Mouse (Mus musculus) heart, adult 2 months (tissue): ENCODE data around the gene Rae1. TPM values are rescaled to one million over a fixed set of nuclear protein-coding genes. Genes with fewer than 3 reads are reported as not detected.

Experiments
- DNase-seq, 2 experiments: peaks; one replicate each; pipeline ENCODE4 v3.0.0; 2021
- H3K27ac ChIP-seq: fragments of 200-600 bp; 2 replicates; pipeline ENCODE4 v1.8.1; 2022
- H3K27me3 ChIP-seq: fragments of 200-500 bp; 2 replicates; pipeline ENCODE4 v1.6.1; 2012; ENCODE audit warnings: mild to moderate bottlenecking, low read length, inconsistent platforms, mixed read lengths; ENCODE audit not compliant: control insufficient read depth, insufficient read depth
- H3K36me3 ChIP-seq: fragments of 200-500 bp; 2 replicates; pipeline ENCODE4 v1.6.1; 2012; ENCODE audit warnings: low read length, inconsistent platforms; ENCODE audit not compliant: control insufficient read depth, insufficient read depth
- H3K4me1 ChIP-seq: fragments of 200-500 bp; 2 replicates; pipeline ENCODE4 v1.6.1; 2011; ENCODE audit warnings: low read length; ENCODE audit not compliant: control insufficient read depth, insufficient read depth
- H3K4me3 ChIP-seq: fragments of 200-600 bp; 2 replicates; pipeline ENCODE4 v1.8.1; 2022
- H3K79me2 ChIP-seq: fragments of 200-500 bp; replicated peaks from 2 replicates; pipeline ENCODE4 v1.6.1; 2012; ENCODE audit warnings: mild to moderate bottlenecking, inconsistent platforms, low read length, moderate library complexity, mixed read lengths; ENCODE audit not compliant: control insufficient read depth, insufficient read depth
- H3K9ac ChIP-seq: fragments of 200-500 bp; 2 replicates; pipeline ENCODE4 v1.6.1; 2012; ENCODE audit warnings: low read depth, mild to moderate bottlenecking, control low read depth, inconsistent platforms, low read length, mixed read lengths
- CTCF ChIP-seq: fragments of 200-600 bp; IDR thresholded peaks from 2 replicates; pipeline ENCODE4 v1.8.1; 2022; ENCODE audit warnings: antibody characterized with exemption, mild to moderate bottlenecking, moderate library complexity
- EP300 ChIP-seq: fragments of 200-500 bp; IDR thresholded peaks from 2 replicates; pipeline ENCODE4 v1.6.1; 2011; ENCODE audit warnings: low read depth, low read length, control low read depth; ENCODE audit not compliant: insufficient read depth
- POLR2A ChIP-seq: fragments of 200-500 bp; IDR thresholded peaks from 2 replicates; pipeline ENCODE4 v1.6.1; 2011; ENCODE audit warnings: mild to moderate bottlenecking, low read depth, low read length, control low read depth; ENCODE audit not compliant: insufficient read depth
- WGBS: fragments of 180-500 bp; shearing (Covaris S2); methylation state at CpG from one replicate; pipeline ENCODE4 v1.1.7; 2018; 5-methylcytosine and 5-hydroxymethylcytosine counted together
- intact Hi-C: fragments of 180-260 bp; cut with DNase I; formaldehyde crosslinking; loops from one replicate; pipeline ENCODE4 v1.15.1; 2025
- polyA plus RNA-seq: library from polyadenylated mRNA; depleted of rRNA; stranded (reverse); fragments of >200 nt; gene quantifications from 2 replicates; pipeline ENCODE4 v1.2.3, GENCODE M21; 2012
- total RNA-seq, 2 experiments: library from RNA; stranded (reverse); gene quantifications; 2 replicates each; pipeline ENCODE4 v1.2.3; 2021

Rae1 gene
- total and polyA plus RNA-seq, 3 experiments = 22.8 to 27.8 (median 23.0) TPM

DNA sequence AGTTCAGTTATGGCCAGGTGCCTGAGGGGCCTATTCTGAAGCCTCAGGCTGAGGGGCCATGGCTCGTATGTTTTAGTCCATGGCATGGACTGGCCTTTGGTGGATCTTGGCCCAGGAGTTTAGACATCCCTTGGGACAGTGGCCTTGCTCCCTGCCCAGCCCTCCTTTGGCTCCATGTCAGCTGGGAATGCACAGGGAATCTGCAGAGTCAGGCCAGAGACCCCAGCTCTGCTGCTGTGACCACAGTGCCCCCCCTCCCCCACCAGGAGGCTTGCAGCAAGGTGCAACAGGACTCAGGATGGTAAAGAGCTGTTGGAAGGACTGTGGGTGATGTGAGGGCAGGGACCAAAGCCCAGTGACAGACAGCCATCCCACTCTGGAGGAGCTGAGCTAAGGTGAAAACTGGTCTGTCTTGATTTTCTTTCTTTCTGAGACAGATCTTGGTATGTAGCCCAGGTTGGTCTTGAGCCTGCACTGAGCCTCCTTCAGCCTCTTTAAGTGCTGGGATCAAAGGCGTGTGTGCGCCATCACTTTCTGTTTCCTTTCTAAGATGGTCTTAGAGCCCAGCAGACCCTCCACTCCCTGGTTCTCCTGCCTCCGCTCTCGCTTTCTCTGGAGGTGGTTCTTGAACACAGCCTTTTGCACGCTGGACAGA is 27.4 kb downstream of the Rae1 start:
- Histone ChIP-seq H3K4me1 (peaks cover 15% of the 10 kb centered on the region; the same call in 1 of the 2 replicates), H3K27ac (peak overlapping the region; percentile 15; the same call in 1 of the 2 replicates), H3K4me3 (no peak overlapping the region), H3K79me2 (no peaks in the 10 kb centered on the region; the same call in 1 of the 2 replicates), H3K27me3 (no peaks in the 10 kb centered on the region), H3K9ac (peak overlapping the region; percentile 11; the same call in 1 of the 2 replicates), H3K36me3 (peaks cover 2% of the 10 kb centered on the region; the same call in 1 of the 2 replicates)
- 67% methylated on average over 6 of the region's 6 CpGs for WGBS
- intact Hi-C loops = no loop called here
- DNase-seq = peak in 1 of 2 experiments; percentile 27
- no peak for TF ChIP-seq POLR2A
- TF ChIP-seq CTCF = no peak
- no peak for TF ChIP-seq EP300

- Histone ChIP-seq H3K4me1 (peaks cover 15% of the 10 kb centered on the region; the same call in 1 of the 2 replicates), H3K79me2 (no peaks in the 10 kb centered on the region; the same call in 1 of the 2 replicates), H3K9ac (no peak overlapping the region; the same call in 1 of the 2 replicates), H3K27ac (peak overlapping the region; percentile 33), H3K27me3 (no peaks in the 10 kb centered on the region), H3K4me3 (no peak overlapping the region), H3K36me3 (peaks cover 2% of the 10 kb centered on the region; the same call in 1 of the 2 replicates)
- 30% methylated on average over 4 of the region's 4 CpGs for WGBS
- TF ChIP-seq EP300 (peak; percentile 96), POLR2A (0 out of 2 replicates have a peak, but pooled peaks have one; percentile 27), CTCF (no peak)
- peak in 1 of 2 experiments; percentile 49 for DNase-seq
- intact Hi-C loops = no loop called here
Measured at GRCm38 (mm10) chr2:173027824-173028495, 28.0 kb downstream of the Rae1 start.

DNA sequence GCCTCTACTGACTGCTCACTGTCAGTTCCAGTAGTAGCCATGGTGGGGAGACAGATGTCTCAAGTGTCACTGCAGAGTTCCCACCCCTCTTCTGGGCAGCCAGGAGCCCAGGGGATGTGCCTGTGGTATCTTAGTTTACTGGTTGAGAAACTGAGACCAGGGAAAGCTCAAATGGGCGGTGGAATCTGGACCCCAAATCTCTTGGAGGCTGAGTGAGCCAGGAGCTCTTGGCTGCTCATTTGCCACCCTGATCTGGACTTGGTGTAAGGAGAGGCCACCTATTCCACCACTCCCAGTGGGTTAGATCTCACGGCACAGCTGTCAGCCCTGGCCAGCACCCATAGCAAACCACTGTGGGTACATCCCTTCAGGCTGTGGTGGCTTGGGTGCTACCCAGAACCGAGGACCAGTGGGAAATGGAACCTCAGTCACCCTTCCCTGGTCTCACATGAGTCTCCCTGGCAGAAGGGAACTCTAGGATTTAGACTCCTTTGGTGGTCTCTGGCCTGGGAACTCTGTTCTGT is 28.7 kb downstream of the Rae1 start:
- intact Hi-C loops = no loop called here
- no peak overlapping the region for H3K27ac ChIP-seq
- 70% methylated on average over 3 of the region's 3 CpGs for WGBS
- H3K79me2 ChIP-seq = no peaks in the 10 kb centered on the region
- H3K9ac ChIP-seq = no peak overlapping the region; the same call in 1 of the 2 replicates
- peaks cover 2% of the 10 kb centered on the region; the same call in 1 of the 2 replicates for H3K36me3 ChIP-seq
- peaks cover 15% of the 10 kb centered on the region; the same call in 1 of the 2 replicates for H3K4me1 ChIP-seq
- TF ChIP-seq CTCF = peak; percentile 21; the same call in 1 of the 2 replicates
- TF ChIP-seq EP300 = no peak
- no peak for TF ChIP-seq POLR2A
- no peaks in the 10 kb centered on the region for H3K27me3 ChIP-seq
- no peak for DNase-seq
- H3K4me3 ChIP-seq = no peak overlapping the region

- no peak overlapping the region for H3K4me3 ChIP-seq
- H3K79me2 ChIP-seq = no peaks in the 10 kb centered on the region
- no peaks in the 10 kb centered on the region for H3K27me3 ChIP-seq
- no peak for TF ChIP-seq EP300
- TF ChIP-seq CTCF = no peak
- TF ChIP-seq POLR2A = no peak
- peaks cover 17% of the 10 kb centered on the region; the same call in 1 of the 2 replicates for H3K4me1 ChIP-seq
- H3K27ac ChIP-seq = no peak overlapping the region
- intact Hi-C loops = no loop called here
- WGBS = 52% methylated on average over 12 of the region's 12 CpGs
- peaks cover 2% of the 10 kb centered on the region; the same call in 1 of the 2 replicates for H3K36me3 ChIP-seq
- no peak for DNase-seq
- no peak overlapping the region for H3K9ac ChIP-seq
Measured at GRCm38 (mm10) chr2:173030591-173031338, 30.8 kb downstream of the Rae1 start.

- TF ChIP-seq POLR2A = no peak
- no peak for TF ChIP-seq CTCF
- no peak for TF ChIP-seq EP300
- Histone ChIP-seq H3K27me3 (no peaks in the 10 kb centered on the region), H3K79me2 (no peaks in the 10 kb centered on the region), H3K4me3 (no peak overlapping the region), H3K4me1 (peaks cover 9% of the 10 kb centered on the region; the same call in 1 of the 2 replicates), H3K36me3 (no peaks in the 10 kb centered on the region), H3K9ac (no peak overlapping the region), H3K27ac (no peak overlapping the region)
- no peak for DNase-seq
- 86% methylated on average over 13 of the region's 13 CpGs for WGBS
- intact Hi-C loops = no loop called here
Measured at GRCm38 (mm10) chr2:173033531-173033930, 33.6 kb downstream of the Rae1 start.
